Mouse (Mus musculus) lung, postnatal 4 days (tissue): ENCODE measurements at regions not wholly inside any gene's neighbourhood (a gene's known extent, or its start where the extent isn't known, plus 50 kb on each side); places are given as distances from the start of the nearest gene placed in this dataset.

ENCODE experiments used
- DNase-seq, 2 experiments: peaks; one replicate each; pipeline ENCODE4 v3.0.0; 2021

DNA sequence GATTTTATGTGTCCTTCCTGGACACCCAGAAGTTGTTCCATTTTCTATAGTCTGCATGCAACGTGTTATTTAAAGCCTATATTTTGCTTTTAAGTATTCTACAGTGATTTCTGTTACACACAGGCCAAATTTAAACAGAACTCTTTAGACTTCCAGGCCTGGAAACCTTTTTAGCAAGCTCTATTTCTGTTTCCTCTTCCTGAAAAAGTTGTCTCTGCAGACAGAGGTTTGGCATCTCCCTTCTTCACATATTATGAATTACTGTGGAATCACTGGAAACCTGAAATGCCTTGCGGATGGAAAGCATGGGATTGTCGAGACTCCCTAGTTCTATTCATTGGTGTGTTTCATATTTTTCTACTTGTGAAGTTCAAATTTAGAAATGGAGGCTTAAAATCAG, 530.7 kb downstream of the Cd109 start:
- no peak for DNase-seq

DNA sequence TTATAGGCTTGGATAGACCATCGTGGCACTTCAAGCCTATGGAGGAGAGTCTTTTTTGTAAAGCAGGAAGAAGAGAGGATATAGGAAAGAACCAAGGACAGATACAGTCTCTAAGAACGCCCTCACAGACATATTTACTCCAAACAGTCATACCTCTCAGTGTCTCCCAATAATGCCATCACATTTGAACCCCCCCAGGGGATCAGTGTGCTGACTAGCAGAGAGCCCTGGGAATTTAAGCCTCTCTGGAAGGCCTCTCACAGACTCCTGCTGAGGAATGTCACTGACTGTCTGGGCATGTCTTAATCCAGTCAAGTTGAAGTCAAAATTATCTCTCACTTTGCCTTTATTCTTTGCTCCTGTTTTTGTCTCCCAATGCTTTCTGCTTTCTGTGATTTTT, 550.2 kb downstream of the Cd109 start:
- DNase-seq = no peak

DNA sequence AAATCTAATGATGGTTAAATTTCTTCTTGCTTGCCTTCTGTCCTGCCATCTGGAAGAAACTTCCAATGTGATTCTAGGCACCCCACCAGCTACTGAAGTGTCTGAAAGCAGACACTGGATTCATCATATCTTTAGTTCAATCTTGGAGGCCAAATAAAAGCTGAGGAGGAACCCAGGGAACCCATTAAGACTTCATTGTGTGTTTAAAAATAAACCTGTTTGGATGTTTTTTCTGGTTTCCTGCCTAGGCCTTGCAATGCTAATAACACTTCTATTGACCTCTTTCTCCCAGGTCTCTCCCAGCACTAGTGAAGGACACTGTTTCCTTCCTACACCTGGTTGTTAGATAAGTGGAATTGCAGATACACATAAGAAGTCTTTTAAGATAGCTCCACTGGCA, 545.6 kb downstream of the Col12a1 start:
- DNase-seq = no peak

DNA sequence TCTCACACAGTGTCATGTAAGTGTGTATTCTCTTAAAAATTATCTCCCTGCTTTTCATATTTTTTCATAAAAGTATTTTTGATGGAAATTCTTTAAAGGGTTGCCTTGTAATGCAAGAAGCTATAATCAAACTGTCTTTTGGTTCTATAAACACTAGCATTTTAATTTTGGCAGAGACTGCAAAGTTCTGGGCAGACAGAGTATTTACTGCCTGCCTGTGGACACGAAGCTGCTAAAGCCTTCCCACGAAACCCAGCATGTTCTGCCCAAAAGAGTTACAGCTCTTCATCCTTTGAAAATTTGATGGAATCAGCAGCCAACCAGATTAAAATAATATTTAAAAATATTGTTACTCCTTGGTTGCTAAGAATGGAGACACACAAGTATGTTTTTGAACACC, 538.7 kb downstream of the Col12a1 start:
- DNase-seq = no peak

DNA sequence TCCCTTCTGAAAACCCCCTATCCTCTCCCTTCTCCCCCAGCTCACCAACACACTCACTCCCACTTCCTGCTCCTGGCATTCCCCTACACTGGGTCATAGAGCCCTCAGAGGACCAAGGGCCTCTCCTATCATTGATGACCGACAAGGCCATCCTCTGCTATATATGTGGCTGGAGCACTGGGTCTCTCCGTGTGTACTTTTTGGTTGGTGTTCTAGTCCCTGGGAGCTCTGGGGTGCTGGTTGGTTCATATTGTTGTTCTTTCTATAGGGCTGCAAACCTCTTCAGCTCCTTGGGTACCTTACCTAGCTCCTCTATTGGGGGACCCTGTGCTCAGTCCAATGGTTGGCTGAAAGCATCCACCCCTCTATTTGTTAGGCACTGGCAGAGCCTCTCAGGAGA, 523.2 kb downstream of the Col12a1 start:
- DNase-seq = no peak

DNA sequence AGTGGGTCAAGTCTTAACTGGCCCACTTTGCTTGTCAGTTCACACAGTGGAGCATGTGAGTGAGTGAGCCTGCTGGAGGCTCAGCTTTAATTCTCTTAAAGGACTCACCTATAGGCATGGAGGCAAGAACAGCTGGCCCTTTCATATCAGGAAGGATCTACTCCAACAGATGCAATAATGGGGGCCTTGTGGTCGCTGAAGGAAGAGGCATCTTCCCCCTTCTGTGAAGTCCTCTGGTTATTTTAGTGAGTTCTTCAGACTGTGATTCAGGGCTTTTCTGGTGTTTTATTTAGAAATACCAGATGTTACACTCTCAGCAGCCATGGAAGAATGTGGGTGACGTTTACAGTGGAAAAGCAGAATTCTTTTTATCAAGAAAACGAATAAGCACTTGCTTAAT, 516.9 kb downstream of the Col12a1 start:
- no peak for DNase-seq

DNA sequence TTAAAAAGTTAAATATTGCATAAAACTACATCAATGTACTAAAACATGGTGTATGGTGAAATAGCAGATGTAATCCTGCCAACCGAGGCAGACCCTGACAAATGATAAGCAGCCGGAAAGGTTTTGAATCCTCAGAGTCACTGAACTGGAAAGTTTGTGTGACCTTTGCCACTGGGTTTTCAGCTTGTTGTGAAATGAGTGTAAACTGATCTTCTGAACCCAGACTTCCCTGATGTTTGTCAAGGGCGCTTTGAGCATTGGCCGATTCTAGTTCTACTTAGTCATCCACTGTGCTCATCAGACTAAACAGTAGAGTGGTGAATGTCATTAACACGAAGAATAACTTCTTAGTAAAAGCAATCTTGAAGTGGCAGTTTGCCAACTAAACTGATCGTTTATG, 505.3 kb downstream of the Col12a1 start:
- DNase-seq = no peak

DNA sequence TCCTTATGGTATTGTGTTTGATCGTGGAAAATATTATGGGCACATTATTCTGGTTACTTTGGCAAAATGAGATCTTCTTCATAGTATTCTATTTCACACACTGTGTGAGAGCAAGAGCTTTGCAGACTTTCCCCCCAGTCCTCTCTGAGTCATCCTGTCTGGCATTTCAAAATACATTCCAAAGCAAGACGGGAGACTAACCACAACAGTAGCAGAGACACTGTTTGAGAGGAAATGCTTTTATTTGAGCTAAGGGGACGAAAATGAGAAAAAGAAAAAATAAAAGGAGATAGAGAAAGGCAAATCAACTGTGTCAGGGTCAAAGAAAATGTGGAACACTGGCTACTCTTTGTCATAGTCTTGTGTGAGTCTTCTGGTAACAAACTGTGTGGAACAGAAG, 502.6 kb downstream of the Col12a1 start:
- no peak for DNase-seq

DNA sequence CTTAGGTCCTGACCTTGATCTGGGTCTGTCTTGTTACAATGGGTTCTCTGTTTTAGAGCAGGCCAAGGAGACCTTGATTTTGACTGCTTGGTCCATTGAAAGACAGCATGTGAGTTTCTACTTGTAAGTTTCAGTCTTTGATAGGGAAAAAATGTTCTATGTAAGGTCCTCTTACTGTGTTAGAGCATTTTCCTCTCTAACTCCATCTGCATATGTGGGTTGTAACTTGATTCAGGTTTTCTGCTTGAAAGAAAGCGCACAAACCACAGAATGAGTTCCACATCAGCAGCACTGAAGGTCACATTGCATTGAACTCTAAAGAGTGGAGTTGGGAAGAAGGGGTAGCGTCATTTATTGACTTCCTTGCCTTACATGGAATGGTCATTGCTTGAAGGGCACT, 502.2 kb downstream of the Col12a1 start:
- DNase-seq = no peak

DNA sequence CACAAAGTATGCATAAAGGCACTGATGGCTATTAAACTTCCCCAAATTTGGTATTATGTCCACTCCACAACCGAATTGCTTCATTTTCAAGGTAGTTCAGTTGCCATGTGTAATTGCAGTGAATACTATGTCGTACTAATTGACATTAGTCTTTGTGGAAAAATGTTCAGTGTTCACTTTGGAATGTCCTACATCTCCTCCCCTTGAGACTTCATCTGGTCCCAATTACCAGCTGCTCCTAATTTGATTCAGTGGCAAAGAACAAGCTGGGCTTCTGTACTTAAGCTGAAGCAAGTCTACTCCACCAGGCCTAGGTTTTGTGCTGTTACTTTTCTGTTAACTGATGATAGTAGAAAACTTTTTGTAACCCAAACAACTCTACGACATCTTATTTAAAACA, 485.6 kb downstream of the Col12a1 start:
- no peak for DNase-seq

DNA sequence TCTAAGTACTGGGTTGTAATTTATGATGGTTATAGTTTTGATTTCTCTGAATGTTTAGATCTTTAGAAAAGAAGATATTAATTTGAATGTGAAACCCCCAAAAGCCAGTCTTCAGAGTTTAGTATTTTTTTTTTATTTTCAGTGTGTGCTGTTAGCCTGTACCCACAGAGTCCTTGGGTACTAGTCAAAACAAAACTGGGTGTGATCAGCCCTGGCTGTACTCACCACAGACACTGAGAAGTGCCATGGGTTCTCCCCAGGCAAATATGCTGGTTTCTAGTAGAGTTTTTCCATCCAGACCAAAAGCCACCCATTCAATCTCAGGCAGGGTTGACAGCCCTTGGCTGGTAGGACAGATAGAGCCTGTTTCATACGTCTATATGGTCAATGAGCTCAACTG, 484.9 kb downstream of the Col12a1 start:
- no peak for DNase-seq

DNA sequence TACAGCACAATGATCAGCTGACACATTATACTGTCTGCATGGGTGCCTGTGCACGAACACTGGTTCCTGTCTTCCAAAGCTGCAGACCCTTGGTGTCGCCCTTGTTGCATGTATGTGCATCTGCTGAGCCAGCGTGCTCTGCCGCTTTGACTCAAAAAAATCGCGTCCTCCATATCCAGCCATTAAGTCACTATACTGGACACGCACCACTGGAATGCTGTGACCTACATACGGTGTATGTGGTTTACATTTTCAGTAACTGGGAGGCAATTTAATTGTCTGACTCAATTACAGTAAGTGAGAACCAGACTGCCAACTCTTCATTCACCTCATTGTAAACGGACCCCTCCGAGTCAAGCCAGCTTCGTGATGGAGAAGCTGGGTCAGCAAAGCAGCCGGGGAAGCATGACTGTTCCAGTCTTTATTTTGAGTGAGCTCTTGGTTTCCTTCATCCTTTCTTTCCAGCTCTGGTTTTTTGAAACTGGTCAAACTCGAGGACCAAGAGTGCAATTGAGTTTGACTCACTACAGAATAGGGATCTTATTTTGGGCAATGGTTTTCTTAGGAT, 448.9 kb downstream of the Col12a1 start:
- DNase-seq = no peak

DNA sequence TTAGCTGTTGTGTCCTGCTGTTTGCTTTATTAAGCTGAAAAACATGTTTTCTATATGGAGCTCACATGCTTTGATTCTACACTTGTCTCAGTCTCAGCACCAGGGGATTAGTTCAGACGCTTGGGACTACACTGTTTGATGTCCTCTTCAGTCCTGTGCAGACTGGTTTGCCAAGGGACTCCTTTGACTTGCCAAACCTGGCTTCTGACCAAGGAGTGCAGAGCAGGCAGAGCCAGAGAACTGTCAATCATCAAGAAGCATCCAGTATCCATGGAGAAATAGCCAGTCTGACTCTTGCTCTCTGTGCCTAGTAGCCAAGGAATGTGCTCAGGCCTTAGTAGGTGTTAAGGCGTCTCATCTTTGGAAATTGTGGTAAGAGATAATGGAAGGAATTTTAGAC, 448.4 kb downstream of the Col12a1 start:
- peak in 1 of 2 experiments; percentile 21 for DNase-seq

DNA sequence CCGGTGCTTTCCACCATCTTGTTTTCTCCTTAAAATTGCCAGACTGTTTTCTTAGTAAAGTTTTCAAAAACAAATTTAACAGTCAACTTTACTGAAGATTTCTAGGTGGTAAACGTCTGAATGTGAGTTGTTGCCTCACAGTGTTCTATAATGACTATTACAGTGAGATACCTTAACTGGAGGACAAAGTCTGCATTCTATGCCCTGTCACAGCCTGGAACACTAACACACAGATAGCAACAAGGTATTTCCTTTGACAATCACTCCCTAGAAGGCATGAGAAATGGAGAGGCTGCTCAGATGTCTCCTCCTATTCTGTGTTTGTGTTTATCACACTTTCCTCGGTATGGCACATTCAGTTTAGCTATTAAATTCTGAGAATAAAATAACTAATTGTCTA, 430.8 kb downstream of the Col12a1 start:
- DNase-seq = no peak

DNA sequence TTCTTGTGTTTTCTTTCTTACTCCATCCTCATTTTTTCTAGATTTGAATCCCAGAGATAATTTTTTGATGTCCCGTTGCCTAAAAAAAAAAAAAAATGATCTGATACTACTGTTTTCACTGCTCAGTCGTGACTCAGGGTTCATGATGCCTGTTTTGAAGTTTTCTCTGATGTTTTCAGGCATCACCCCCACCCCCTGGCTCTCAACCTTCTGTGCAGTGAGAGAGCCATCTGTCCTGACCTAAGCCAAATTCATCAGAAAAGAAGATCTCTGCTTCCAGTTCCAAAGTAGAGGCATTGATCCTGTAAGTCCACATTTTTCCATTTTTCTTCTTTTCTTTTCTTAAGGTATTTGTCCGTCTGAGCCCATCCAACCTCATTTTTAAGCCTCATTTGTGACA, 423.3 kb downstream of the Col12a1 start:
- DNase-seq = no peak

DNA sequence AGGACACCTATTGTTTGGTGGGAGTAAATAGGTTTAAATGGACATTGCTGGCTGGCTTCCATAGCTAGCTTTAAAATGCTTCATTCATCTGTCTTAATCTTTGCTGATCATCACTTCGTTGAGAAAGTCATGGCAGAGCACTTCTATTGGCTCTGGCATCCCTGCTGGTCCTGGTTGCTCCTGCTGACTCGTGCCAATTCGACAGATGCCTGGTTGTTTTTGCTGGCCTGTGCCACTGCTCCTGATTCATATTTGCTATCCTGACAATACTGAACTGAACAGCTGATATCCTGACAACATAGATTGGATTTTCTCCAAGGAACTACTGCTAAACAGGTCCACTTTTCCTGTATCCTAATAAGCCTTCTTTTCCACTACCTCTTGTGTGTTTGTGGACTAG, 417.1 kb downstream of the Col12a1 start:
- DNase-seq = no peak

DNA sequence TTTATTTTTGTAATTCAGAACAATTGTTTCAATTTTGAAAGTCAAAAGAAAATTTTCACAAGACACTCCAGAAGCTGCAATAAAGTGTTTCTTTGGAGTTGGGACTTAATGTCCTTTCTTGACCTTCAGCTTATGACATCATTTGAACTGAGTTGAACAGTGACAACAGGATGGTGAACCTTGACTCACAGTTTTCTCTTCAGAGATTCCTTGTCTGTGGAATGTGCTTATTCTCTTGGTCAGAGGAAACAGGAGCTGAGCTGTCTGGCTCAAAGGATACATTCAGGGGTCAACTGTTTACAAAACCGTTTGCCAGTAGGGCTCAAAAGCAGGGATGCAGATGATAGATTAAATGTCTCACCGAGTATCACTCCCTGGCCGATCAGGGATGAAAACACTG, 408.0 kb downstream of the Col12a1 start:
- no peak for DNase-seq

DNA sequence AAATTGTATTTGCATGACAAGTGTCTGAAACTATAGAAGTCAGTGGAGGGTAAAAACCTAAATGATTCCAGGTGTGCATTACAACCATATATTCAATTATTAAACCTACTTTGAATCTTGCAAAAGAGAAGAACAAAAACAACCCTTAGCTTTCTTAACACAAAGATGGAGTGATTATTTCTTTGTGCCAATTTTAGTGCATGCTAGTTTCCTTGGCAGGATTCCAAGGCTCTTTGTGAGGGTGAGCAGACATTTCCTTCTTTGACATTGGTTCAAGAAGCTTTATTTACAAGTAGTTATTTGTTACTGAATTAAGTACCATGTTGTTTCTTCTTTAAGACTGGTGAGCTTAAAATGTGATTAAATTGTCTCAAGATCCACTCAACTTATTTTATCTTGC, 401.2 kb downstream of the Col12a1 start:
- DNase-seq = no peak

DNA sequence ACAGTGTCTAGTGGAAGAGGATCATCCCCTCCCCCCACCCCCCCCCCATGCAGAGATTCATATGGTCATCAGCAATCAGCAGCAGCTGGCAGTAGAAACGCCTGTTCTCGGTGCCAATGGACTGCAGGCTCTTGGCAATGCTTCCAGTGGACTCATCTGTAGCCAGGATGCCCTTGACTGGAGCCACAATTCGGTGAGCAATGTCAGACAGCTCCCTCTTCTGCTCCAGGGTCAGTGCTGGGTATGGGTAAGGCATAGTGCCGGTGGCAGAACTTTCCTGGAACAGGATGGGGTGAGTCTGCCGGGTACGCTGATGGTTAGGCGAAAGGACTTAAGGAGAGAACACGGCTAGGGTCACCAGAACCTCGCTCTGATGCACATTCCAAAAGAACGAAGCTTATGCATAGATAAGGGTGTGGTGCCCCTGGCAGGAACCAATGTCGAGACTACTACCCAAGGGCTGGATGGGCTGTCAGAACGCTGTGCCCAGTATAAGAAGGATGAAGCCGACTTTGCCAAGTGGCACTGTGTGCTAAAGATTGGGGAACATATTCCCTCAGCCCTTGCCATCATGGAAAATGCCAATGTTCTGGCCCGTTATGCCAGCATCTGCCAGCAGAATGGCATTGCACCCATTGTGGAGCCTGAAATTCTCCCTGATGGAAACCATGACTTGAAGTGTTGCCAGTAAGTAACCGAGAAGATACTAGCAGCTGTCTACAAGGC, 372.1 kb downstream of the Col12a1 start:
- DNase-seq = no peak

DNA sequence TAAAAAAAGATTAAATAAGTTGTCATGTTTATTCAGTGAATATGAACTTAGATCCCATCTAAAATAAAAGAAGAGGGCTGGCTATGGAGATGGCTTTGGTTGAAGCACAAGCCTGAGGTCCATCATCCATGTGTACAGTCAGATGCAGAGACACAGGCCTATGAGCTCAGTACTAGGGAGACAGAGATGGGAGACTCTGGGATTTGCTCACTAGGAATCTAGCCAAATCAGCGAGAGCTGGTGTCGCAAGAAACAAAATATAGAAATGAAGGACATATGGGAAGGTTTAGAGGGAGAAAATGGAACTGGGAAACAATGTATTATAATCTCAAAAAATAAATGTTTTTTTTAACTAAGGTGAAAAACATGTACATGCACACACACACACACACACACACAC, 326.6 kb downstream of the Col12a1 start:
- DNase-seq = no peak

DNA sequence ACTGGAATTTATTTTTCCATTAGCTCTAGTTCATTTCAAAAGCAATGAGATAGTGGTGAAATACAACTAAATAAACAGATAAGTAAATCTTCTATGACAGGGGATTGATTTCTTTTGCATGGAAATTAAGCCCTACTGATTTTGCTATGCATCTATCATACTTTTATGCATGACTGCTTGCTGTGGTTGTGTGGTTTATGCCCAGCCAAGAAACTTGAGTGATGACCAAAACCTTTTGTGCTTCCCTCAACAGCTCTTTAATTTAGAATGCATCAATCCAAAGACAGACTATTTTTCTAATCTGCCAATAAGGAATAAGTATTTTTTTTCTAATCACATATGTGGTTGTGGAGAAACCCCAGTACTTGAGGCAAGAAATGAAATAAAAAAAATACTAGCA, 303.6 kb downstream of the Col12a1 start:
- DNase-seq = no peak

DNA sequence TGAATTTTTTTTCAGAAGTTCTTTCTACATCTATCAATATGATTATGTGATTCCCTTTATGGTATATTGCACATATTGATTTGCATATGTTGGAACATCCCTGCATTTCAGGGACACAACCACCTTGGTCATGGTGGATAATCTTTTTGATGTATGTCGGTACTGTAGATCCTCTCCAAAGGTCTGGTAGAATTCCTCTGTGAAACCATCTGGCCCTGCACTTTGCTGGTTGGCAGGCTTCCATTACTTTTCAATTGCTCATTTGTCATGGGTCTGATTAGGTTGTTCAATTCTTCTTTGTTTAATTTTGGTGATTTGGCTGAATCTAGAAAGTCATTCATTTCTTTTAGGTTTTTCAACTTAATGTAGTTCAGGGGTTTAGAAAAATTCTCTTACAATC, 288.2 kb downstream of the Col12a1 start:
- DNase-seq = no peak

DNA sequence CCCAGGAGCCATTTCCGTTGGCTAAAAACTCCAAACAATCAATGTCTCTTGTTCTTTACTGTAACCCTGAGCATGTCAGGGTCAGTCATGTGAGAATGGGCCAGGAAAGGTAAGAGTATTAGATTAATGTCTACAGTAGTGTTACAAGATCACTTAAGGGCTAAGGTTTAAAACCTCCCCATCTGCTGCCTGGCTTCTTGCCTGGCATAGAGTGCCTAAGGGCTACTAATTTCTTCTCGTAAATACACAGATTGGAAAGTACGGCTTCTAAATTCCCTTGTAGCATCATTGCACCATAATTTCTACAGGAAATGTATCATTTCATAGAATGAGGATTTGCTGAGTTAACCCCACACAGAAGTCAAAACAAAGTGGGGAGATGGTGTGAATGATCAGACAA, 281.0 kb downstream of the Col12a1 start:
- DNase-seq = no peak

DNA sequence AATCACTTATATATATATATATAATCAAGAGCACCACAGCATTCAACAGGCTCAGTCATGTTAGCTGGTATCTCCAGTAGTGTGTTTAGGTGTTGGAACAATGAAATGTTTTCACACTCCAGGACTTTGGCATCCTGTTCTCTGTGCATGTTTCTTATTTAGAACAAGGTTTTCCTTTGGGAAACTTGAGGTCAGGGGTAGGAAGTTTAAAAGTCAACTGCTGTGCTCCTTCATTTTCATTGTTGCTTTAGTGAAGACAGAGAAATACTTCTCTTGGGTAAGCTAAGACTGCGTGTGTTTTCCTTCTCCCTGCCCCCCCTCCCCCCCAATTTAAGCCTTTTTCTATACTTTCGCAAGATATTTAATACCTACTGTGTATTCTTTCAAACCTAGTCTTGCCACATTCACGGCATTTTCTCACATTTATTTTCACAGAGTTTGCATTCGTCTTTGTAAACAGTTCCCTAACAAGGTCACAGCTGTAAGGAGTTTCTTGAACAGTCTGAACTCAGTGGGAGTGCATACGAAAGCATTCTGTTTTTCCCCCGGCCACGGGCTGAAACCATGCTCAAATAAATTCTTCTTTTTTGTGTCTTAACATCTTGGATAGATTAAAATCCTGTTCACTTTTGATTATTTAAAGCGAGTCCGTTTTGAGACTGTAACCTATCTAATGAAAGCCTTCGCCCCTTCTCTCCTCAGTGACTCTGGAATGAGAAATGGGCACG, 279.2 kb downstream of the Col12a1 start:
- DNase-seq = no peak

DNA sequence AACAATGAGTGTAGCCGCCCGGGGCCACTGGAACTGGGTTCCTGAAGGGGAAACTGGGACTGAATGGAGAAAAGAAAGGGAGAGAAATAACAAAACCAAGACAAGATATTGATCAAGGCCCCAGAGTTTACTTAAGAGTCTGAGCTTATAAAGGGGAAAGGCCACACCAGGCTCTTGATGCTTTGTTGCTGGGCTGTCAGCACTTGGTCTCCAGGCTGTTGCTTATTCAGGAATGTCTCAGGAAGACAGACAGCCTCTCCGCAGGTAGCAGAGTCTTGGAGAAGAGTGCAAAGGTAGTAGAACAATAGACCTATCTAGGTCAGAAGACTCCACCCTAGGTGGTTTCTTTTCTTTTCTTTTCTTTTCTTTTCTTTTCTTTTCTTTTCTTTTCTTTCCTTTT, 263.4 kb downstream of the Col12a1 start:
- DNase-seq = no peak
